Mouse (Mus musculus) megakaryocyte, embryonic 14.5 days (primary cell): Measurements from ENCODE around the gene Pde6g.

Experiments
- FLI1 ChIP-seq: IDR thresholded peaks from 2 replicates; pipeline ENCODE4 v1.6.1; 2012; ENCODE audit warnings: low read length, inconsistent platforms, mixed read lengths
- GATA1 ChIP-seq: IDR thresholded peaks from 3 replicates; pipeline ENCODE4 v1.6.1; 2012; ENCODE audit warnings: mixed read lengths, low read length, inconsistent platforms, borderline replicate concordance

DNA sequence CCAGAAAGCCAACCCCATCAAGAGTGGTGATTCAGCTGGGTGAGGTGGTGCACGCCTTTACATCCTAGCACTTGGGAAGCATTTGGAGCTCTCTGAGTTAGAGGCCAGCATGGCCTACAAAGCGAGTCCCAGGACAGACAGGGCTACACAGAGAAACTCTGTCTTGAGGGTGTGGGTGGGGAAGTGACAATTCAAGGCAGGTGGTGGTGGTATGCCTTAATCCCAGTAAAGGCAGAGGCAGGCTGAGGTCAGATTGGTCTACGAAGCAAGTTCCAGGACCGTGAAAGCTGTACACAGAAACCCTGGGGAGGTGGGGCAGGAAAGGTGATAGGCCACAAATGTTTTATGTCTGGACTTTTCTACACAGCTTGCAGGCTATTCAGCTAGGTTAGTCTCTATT is 1.7 kb upstream of the Pde6g start:
- TF ChIP-seq GATA1 (no peak), FLI1 (no peak)
